Mouse (Mus musculus) limb, embryonic 11.5 days (tissue): ENCODE measurements at regions not wholly inside any gene's neighbourhood (a gene's known extent, or its start where the extent isn't known, plus 50 kb on each side); places are given as distances from the start of the nearest gene placed in this dataset.

ENCODE experiments used
- ATAC-seq: fragments of 200-750 bp; cut with Nextera tagmentation; 2 replicates; pipeline ENCODE4 v1.8.0; 2017; ENCODE audit warnings: low read depth; ENCODE audit not compliant: insufficient number of reproducible peaks, low FRiP score, low TSS enrichment
- DNase-seq: peaks from one replicate; pipeline ENCODE4 v3.0.0-alpha.2; 2015; ENCODE audit warnings: low spot score
- H3K27ac ChIP-seq: fragments of 300-500 bp; sonication (generic); replicated peaks from 2 replicates; pipeline ENCODE4 v1.5.1; 2014; ENCODE audit warnings: low read depth, mild to moderate bottlenecking, low read length
- H3K27me3 ChIP-seq: fragments of 300-500 bp; sonication (generic); 2 replicates; pipeline ENCODE4 v1.6.1; 2014; ENCODE audit warnings: mild to moderate bottlenecking, low read length, mixed read lengths; ENCODE audit not compliant: control insufficient read depth, insufficient read depth
- H3K36me3 ChIP-seq: fragments of 300-500 bp; sonication (generic); 2 replicates; pipeline ENCODE4 v1.6.1; 2014; ENCODE audit warnings: mild to moderate bottlenecking, low read length, moderate library complexity, mixed read lengths; ENCODE audit not compliant: control insufficient read depth, insufficient read depth
- H3K4me1 ChIP-seq: fragments of 300-500 bp; sonication (generic); 2 replicates; pipeline ENCODE4 v1.6.1; 2014; ENCODE audit warnings: low read length, mixed read lengths; ENCODE audit not compliant: control insufficient read depth, insufficient read depth
- H3K4me2 ChIP-seq: fragments of 300-500 bp; sonication (generic); 2 replicates; pipeline ENCODE4 v1.6.1; 2014; ENCODE audit warnings: low read depth, mild to moderate bottlenecking, moderate library complexity; ENCODE audit not compliant: severe bottlenecking
- H3K4me3 ChIP-seq: fragments of 300-500 bp; sonication (generic); 2 replicates; pipeline ENCODE4 v1.5.1; 2014; ENCODE audit warnings: low read depth, low read length
- H3K9ac ChIP-seq: fragments of 300-500 bp; sonication (generic); 2 replicates; pipeline ENCODE4 v1.6.1; 2014; ENCODE audit warnings: mild to moderate bottlenecking, low read length
- H3K9me3 ChIP-seq: fragments of 300-500 bp; sonication (generic); 2 replicates; pipeline ENCODE4 v1.6.1; 2016; ENCODE audit warnings: low read length; ENCODE audit not compliant: control insufficient read depth
- WGBS: fragments of 180-500 bp; shearing (Covaris S2); extraction: QIAGEN DNeasy Blood & Tissue Kit; methylation state at CpG from one replicate; pipeline ENCODE4 v1.1.7; 2014; 5-methylcytosine and 5-hydroxymethylcytosine counted together

DNA sequence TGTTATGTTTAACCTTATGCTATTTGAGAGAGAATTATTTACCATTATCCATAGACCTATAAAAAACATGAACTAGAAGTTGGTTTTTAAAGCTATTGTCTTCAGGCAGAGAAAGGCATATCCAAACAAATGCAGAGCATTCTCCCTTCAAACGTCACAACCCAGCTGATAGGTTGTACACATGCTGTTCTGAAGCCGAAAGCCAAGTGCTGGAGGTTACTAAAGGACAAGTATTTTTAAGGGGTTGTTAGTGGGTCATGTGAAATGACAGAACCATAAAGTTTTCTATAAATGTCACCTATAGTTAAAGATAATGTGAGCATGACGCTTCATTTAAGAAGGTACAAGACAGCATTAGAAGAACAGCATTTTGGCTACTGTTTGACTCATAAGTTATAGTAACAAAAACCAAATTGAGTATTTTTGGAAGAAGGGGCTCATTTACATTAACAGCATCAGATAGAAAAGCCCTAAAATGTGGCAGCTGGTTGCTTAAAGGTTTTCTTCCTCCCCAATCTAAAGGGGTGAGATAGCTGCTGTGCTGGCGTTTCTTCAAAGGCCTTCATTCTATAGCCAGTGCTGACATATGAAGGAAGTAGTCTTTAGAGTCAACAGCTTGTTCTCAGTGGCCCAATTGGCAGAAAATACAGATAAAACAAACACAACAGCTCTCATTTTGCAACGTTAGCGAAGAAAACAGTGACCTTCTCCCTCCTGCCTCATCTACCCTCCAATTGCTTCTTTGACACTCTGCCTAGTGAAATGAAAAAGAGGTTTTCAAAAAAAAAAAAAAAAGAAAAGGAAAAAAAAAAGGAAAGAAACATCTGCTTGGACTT lies 359.4 kb upstream of the Paip1 start:
- no peaks in the 10 kb centered on the region for H3K4me1 ChIP-seq
- 73% methylated on average over 6 of the region's 6 CpGs for WGBS

GRCm38 (mm10) chr13:119069581-119069936 lies 358.8 kb upstream of the Paip1 start:
- H3K4me2 ChIP-seq, result no peak overlapping the region
- H3K4me1 ChIP-seq, result no peaks in the 10 kb centered on the region
- H3K27me3 ChIP-seq, result no peaks in the 10 kb centered on the region
- H3K27ac ChIP-seq, result no peak overlapping the region
- no peaks in the 10 kb centered on the region for H3K36me3 ChIP-seq
- no peak overlapping the region for H3K4me3 ChIP-seq
- 88% methylated on average over 7 of the region's 7 CpGs for WGBS
- ATAC-seq (no peak), DNase-seq (no peak)
- H3K9ac ChIP-seq, result no peak overlapping the region
- H3K9me3 ChIP-seq, result no peaks in the 10 kb centered on the region

More for the DNA sequence above, 359.4 kb upstream of the Paip1 start:
- ATAC-seq (no peak), DNase-seq (no peak)
- Histone ChIP-seq H3K9me3 (no peaks in the 10 kb centered on the region), H3K36me3 (no peaks in the 10 kb centered on the region), H3K4me2 (no peak overlapping the region), H3K27me3 (no peaks in the 10 kb centered on the region), H3K27ac (no peak overlapping the region), H3K4me3 (no peak overlapping the region), H3K9ac (no peak overlapping the region)

DNA sequence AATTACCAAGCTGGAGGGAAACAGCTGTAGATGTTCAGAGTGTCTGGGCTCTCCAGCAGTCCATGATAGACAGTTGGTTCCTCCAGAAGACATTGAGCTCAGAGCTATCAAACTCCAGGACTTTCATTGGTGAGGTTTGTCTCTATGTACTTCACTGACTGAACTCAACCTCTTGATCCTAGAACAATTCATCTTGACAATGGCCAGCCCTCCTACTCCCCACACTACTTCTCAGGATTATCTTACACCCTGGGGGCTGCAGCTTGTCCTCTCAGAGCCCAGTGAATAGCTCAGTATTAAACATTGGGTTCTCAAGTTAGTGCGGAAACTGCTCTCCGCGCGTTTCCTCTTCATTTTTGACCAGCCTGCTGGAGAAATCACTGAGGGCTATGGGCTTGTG lies 349.2 kb upstream of the Paip1 start:
- H3K27ac ChIP-seq, result no peak overlapping the region
- H3K36me3 ChIP-seq, result no peaks in the 10 kb centered on the region
- no peak overlapping the region for H3K4me3 ChIP-seq
- 93% methylated on average over 4 of the region's 4 CpGs for WGBS
- no peak for DNase-seq
- no peak for ATAC-seq
- no peak overlapping the region for H3K9ac ChIP-seq
- H3K27me3 ChIP-seq, result no peaks in the 10 kb centered on the region
- H3K9me3 ChIP-seq, result no peaks in the 10 kb centered on the region
- no peak overlapping the region for H3K4me2 ChIP-seq
- H3K4me1 ChIP-seq, result no peaks in the 10 kb centered on the region

DNA sequence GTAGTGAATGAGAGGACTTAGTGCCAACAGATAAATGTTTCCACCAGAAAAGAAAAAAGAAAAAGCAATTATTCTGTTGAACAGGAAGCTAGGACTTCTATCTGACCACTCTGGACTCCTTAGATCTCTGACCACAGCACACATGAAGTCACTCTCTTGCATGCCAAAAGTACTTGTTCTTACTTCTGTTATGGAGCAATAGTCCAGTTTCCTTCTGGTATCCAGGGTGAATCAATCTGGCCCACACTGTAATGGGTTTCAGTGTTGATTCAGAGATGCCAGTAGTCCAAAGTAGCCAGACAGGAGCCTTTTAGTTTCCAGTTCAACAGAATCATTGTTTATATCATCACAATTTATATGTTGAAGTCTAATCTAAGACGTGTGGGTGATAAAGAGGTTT lies 346.7 kb upstream of the Paip1 start:
- Histone ChIP-seq H3K4me1 (no peaks in the 10 kb centered on the region), H3K9ac (no peak overlapping the region), H3K9me3 (no peaks in the 10 kb centered on the region), H3K4me2 (no peak overlapping the region), H3K27ac (no peak overlapping the region), H3K27me3 (no peaks in the 10 kb centered on the region), H3K36me3 (no peaks in the 10 kb centered on the region), H3K4me3 (no peak overlapping the region)
- whole genome bisulfite sequencing, result 74% methylated on average over 1 of the region's 1 CpGs
- ATAC-seq (no peak), DNase-seq (no peak)

DNA sequence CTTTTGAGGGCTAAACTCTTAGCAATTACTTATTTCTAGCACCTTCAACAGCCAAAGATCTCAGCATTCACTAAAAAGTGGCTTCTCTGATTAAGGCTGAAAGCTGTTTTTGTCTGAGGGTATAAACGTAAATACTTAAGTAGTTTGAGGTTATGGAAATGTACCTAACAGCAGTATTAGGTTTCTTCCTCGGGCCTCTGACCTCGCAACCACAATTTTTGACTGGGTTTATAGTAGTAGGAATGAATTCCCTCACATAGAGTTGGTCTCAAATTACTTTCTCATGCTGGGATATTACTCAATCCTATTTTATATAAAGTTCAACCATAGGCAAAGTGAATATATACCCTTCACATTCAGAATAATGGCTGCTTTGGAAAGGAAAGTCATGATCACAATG lies 310.5 kb upstream of the Paip1 start:
- DNase-seq (no peak), ATAC-seq (no peak)
- Histone ChIP-seq H3K4me2 (no peak overlapping the region), H3K27ac (no peak overlapping the region), H3K27me3 (no peaks in the 10 kb centered on the region), H3K4me1 (no peaks in the 10 kb centered on the region), H3K9me3 (no peaks in the 10 kb centered on the region), H3K4me3 (no peak overlapping the region), H3K36me3 (no peaks in the 10 kb centered on the region), H3K9ac (no peak overlapping the region)
- WGBS, result 85% methylated on average over 3 of the region's 3 CpGs

DNA sequence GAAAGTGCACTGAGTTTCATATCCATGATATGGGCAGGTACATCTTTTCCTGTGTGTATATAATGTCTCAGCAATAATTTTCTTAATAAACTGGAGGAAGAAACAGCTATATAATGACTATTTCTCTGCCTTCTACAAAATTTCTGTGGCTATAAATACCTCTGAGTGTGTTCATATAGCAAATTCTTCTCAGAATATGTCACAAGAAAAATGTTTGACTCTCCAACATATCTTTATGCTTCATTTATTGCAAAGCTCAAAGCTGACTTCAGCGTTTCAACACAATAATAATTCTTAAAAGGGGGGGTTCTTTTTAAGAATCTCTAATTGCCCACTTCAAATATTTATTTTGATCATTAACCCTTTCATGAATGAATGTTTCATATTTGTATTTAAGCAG lies 310.0 kb upstream of the Paip1 start:
- no peak overlapping the region for H3K9ac ChIP-seq
- ATAC-seq, result no peak
- H3K9me3 ChIP-seq, result no peaks in the 10 kb centered on the region
- no peak for DNase-seq
- H3K4me2 ChIP-seq, result no peak overlapping the region
- 74% methylated on average over 1 of the region's 1 CpGs for WGBS
- no peaks in the 10 kb centered on the region for H3K27me3 ChIP-seq
- H3K4me3 ChIP-seq, result no peak overlapping the region
- H3K4me1 ChIP-seq, result no peaks in the 10 kb centered on the region
- no peak overlapping the region for H3K27ac ChIP-seq
- no peaks in the 10 kb centered on the region for H3K36me3 ChIP-seq

DNA sequence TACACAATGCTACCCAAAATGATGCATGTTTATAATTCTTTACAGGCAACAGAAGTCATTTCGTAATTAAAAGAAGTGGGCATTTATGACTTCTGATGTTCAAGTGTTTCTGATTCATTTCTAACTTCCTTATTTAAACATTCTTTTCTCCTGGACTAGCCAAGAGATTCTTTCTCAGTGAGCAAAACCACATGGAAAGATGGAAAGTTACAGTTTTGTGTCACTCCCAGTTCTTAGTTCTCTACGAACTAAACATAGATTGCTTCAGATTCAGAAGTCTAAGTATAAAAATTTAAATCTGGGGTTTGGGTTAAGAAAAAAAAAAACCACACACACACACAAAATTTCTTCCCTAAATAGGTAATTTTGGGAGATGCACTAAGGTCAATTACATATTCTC lies 288.0 kb upstream of the Paip1 start:
- Histone ChIP-seq H3K27me3 (no peaks in the 10 kb centered on the region), H3K36me3 (no peaks in the 10 kb centered on the region), H3K4me1 (no peaks in the 10 kb centered on the region), H3K9ac (no peak overlapping the region), H3K4me3 (no peak overlapping the region), H3K4me2 (no peak overlapping the region), H3K9me3 (no peaks in the 10 kb centered on the region), H3K27ac (no peak overlapping the region)
- WGBS, result 95% methylated on average over 2 of the region's 2 CpGs
- DNase-seq, result no peak
- no peak for ATAC-seq

DNA sequence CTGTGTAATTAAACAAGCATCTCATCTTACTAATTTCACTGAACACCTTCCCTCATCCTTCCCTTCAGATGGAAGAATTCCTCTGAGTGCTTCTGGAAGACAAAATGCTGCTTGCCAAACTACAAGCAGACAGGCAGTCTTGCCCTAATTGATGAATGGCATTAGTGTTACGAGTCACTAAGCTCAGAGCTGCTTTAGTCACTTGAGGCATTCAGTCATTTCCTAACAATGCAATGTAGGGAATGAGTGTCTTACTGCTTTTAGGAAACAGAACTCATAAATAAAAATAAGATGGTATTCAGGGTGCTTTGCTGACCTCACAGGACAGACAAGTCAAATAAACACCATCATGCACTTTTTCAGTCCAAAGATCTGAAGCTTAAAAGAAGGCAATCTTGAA lies 285.1 kb upstream of the Paip1 start:
- Histone ChIP-seq H3K4me2 (no peak overlapping the region), H3K27ac (no peak overlapping the region), H3K36me3 (no peaks in the 10 kb centered on the region), H3K4me1 (no peaks in the 10 kb centered on the region), H3K27me3 (no peaks in the 10 kb centered on the region), H3K9ac (no peak overlapping the region), H3K9me3 (no peaks in the 10 kb centered on the region), H3K4me3 (no peak overlapping the region)
- DNase-seq (no peak), ATAC-seq (no peak)
- WGBS, result 0% methylated on average over 1 of the region's 1 CpGs

DNA sequence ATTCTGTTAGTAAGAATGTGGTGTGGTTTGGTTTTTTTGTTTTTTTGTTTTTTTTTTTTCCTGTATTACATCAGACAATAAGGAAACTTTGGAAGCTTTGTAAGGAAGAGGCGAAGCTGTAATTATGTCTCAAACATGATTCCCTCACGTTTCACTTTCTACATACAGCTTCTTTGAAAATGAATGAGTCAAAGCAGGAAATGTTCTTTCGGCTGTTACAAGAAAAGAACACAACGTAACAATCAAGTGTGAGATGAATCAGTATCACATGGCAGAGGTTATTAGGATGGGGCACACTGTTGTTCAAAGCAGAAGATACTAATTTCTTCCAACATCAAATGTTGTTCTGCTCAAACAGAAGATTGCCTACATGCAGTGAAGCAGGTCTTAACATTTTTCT lies 282.7 kb upstream of the Paip1 start:
- 64% methylated on average over 4 of the region's 4 CpGs for whole genome bisulfite sequencing
- H3K4me3 ChIP-seq, result no peak overlapping the region
- no peak for ATAC-seq
- no peaks in the 10 kb centered on the region for H3K9me3 ChIP-seq
- no peaks in the 10 kb centered on the region for H3K36me3 ChIP-seq
- no peaks in the 10 kb centered on the region for H3K27me3 ChIP-seq
- H3K9ac ChIP-seq, result no peak overlapping the region
- no peak for DNase-seq
- no peak overlapping the region for H3K4me2 ChIP-seq
- H3K4me1 ChIP-seq, result no peaks in the 10 kb centered on the region
- H3K27ac ChIP-seq, result no peak overlapping the region
